Comparison of ENCODE assay signal across 29 mouse cellular contexts in the genomic region with DNA sequence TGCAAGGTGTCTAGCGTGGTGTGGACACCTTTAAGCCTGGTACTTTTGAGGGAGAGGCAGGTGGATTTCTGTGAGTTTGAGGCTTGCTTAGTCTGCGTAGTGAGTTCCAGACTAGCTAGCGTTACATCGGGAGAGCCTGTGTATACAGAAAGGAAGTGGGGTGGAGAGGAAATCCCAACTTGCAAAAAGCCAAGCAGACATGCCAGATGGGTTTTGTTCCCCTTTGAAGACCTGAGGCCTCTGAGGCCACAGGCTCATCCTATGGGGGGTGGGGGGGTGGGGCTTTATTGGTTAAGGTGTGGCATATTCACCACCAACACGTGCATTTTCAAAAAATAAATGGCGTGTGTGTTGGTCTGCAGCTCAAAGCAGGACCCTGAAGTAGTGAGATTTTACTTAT. TPM values are rescaled to one million over a fixed set of nuclear protein-coding genes. Genes with fewer than 3 reads are reported as not detected.
A peak's percentile ranks its signal among the peaks of the same experiment; 100 is the strongest.
DNase-seq lines count a peak whose midpoint lies in the region; ATAC-seq and TF ChIP-seq lines count a peak whose summit lies in the region.
"Had no signal": no experiment of that assay in that cellular context is flagged by ENCODE, and none has a peak within 500 bp of the region (broad histone marks: within the 10 kb centered on the region; RNA-seq: fewer than 3 reads in every experiment).

No protein-coding gene starts in this region.

- no peak overlapping the region for H3K27ac ChIP-seq in heart, embryonic 16.5 days (ENCODE audit: low read length)
- no peak overlapping the region for H3K27ac ChIP-seq in heart, embryonic 11.5 days (ENCODE audit: low read depth, low read length)
- no peak overlapping the region; the same call in 1 of the 2 replicates for H3K27ac ChIP-seq in thymus, adult 2 months (ENCODE audit: control insufficient read depth, insufficient read depth, low read length)
- H3K27ac ChIP-seq in forebrain, embryonic 10.5 days, result no peak overlapping the region
- H3K27ac ChIP-seq: embryonic facial prominence, embryonic 10.5 days; embryonic facial prominence, embryonic 13.5 days; forebrain, embryonic 13.5 days; heart, adult 2 months; hindbrain, embryonic 10.5 days; hindbrain, embryonic 13.5 days had no signal

- peaks cover 8% of the 10 kb centered on the region for H3K4me1 ChIP-seq in heart, embryonic 16.5 days (ENCODE audit: control insufficient read depth, insufficient read depth, low read length)
- no peaks in the 10 kb centered on the region for H3K4me1 ChIP-seq in heart, embryonic 11.5 days (ENCODE audit: control insufficient read depth, insufficient read depth, low read length)
- peaks cover 14% of the 10 kb centered on the region for H3K4me1 ChIP-seq in thymus, adult 2 months (replicated peaks; ENCODE audit: control insufficient read depth, insufficient read depth, low read length)
- H3K4me1 ChIP-seq in forebrain, embryonic 10.5 days, result peaks cover 3% of the 10 kb centered on the region; the same call in 1 of the 2 replicates
- H3K4me1 ChIP-seq: hindbrain, embryonic 10.5 days had no signal

- H3K4me2 ChIP-seq in heart, embryonic 16.5 days (ENCODE audit: low read depth, low read length), result no peak overlapping the region
- no peak overlapping the region for H3K4me2 ChIP-seq in heart, embryonic 11.5 days
- H3K4me2 ChIP-seq: embryonic facial prominence, embryonic 13.5 days; forebrain, embryonic 13.5 days; hindbrain, embryonic 13.5 days had no signal

- H3K4me3 ChIP-seq in heart, embryonic 16.5 days (ENCODE audit: low read length), result no peak overlapping the region
- no peak overlapping the region for H3K4me3 ChIP-seq in heart, embryonic 11.5 days (ENCODE audit: low read depth, low read length)
- H3K4me3 ChIP-seq in thymus, adult 2 months (ENCODE audit: control insufficient read depth, insufficient read depth, low read length), result no peak overlapping the region
- no peak overlapping the region for H3K4me3 ChIP-seq in forebrain, embryonic 10.5 days
- H3K4me3 ChIP-seq: embryonic facial prominence, embryonic 10.5 days; embryonic facial prominence, embryonic 13.5 days; erythroblast, embryonic 14.5 days; forebrain, embryonic 13.5 days; heart, adult 2 months; hindbrain, embryonic 10.5 days; hindbrain, embryonic 13.5 days had no signal

- no peaks in the 10 kb centered on the region for H3K27me3 ChIP-seq in heart, embryonic 16.5 days (ENCODE audit: control insufficient read depth, insufficient read depth, low read length)
- H3K27me3 ChIP-seq in heart, embryonic 11.5 days (ENCODE audit: control insufficient read depth, insufficient read depth, low read length), result no peaks in the 10 kb centered on the region
- no peaks in the 10 kb centered on the region for H3K27me3 ChIP-seq in thymus, adult 2 months (ENCODE audit: control insufficient read depth, insufficient read depth, low read length)
- H3K27me3 ChIP-seq in forebrain, embryonic 10.5 days (ENCODE audit: poor library complexity, severe bottlenecking), result no peaks in the 10 kb centered on the region
- H3K27me3 ChIP-seq: forebrain, embryonic 13.5 days; hindbrain, embryonic 13.5 days had no signal

- peaks cover 15% of the 10 kb centered on the region for H3K36me3 ChIP-seq in heart, embryonic 16.5 days (ENCODE audit: control insufficient read depth, insufficient read depth)
- peaks cover 22% of the 10 kb centered on the region for H3K36me3 ChIP-seq in heart, embryonic 11.5 days (ENCODE audit: control insufficient read depth, insufficient read depth, low read length)
- H3K36me3 ChIP-seq in thymus, adult 2 months (ENCODE audit: control insufficient read depth, insufficient read depth, low read length), result no peaks in the 10 kb centered on the region
- peaks cover 88% of the 10 kb centered on the region for H3K36me3 ChIP-seq in forebrain, embryonic 10.5 days (replicated peaks)

- no peak for TF ChIP-seq CTCF in thymus, adult 2 months (IDR thresholded peaks at IDR 0.05; ENCODE audit: borderline replicate concordance, control insufficient read depth, extremely low read depth, insufficient read depth, low read length, poor library complexity)

- peak; percentile 37; the same call in 1 of the 2 replicates for ATAC-seq in heart, embryonic 16.5 days (replicated peaks; ENCODE audit: extremely low read depth, insufficient read depth, low FRiP score)
- no peak for ATAC-seq in heart, embryonic 11.5 days (replicated peaks; ENCODE audit: insufficient number of reproducible peaks, low FRiP score, low TSS enrichment)
- peak; percentile 65 for ATAC-seq in common myeloid progenitor, adult 5-6 weeks (replicated peaks; ENCODE audit: low read depth, poor library complexity, severe bottlenecking)
- ATAC-seq in granulocyte monocyte progenitor cell, adult 5-6 weeks (replicated peaks; ENCODE audit: poor library complexity, severe bottlenecking), result peak; percentile 62
- ATAC-seq: CD4-positive, CD25-positive, alpha-beta regulatory T cell, adult 4 months; forebrain, embryonic 13.5 days; forebrain, embryonic 16.5 days; hindbrain, embryonic 16.5 days; intestine, embryonic 16.5 days had no signal

- no peak overlapping the region for H3K9ac ChIP-seq in heart, embryonic 16.5 days (ENCODE audit: low read length)
- H3K9ac ChIP-seq in heart, embryonic 11.5 days (ENCODE audit: low read depth, low read length), result no peak overlapping the region
- H3K9ac ChIP-seq: embryonic facial prominence, embryonic 13.5 days; forebrain, embryonic 13.5 days; hindbrain, embryonic 13.5 days had no signal

- peak; percentile 20 for DNase-seq in thymus, adult 2 months
- no peak for DNase-seq in thymus, postnatal 25 days
- no peak for DNase-seq in forebrain, embryonic 10.5 days (ENCODE audit: extremely low spot score, low spot score)
- DNase-seq: adrenal gland, adult 2 months; adrenal gland, postnatal 14 days; cerebellum, adult 11 months; cerebellum, adult 2 months; cerebellum, adult 9-11 months; cerebellum, postnatal 25 days; embryo, embryonic 11 days; gastrocnemius, postnatal 10 days; heart, adult 2 months; heart, postnatal 10 days; heart, postnatal 36 days had no signal

- H3K9me3 ChIP-seq in heart, embryonic 16.5 days (replicated peaks; ENCODE audit: control insufficient read depth, low read length), result no peaks in the 10 kb centered on the region
- H3K9me3 ChIP-seq in heart, embryonic 11.5 days (replicated peaks; ENCODE audit: control insufficient read depth, low read length), result no peaks in the 10 kb centered on the region
- no peaks in the 10 kb centered on the region for H3K9me3 ChIP-seq in forebrain, embryonic 10.5 days
- H3K9me3 ChIP-seq: embryonic facial prominence, embryonic 10.5 days; embryonic facial prominence, embryonic 13.5 days; forebrain, embryonic 13.5 days; hindbrain, embryonic 10.5 days; hindbrain, embryonic 13.5 days had no signal

- no peak for TF ChIP-seq POLR2A in thymus, adult 2 months (IDR thresholded peaks at IDR 0.05; ENCODE audit: control insufficient read depth, extremely low read depth, insufficient read depth, low read length, poor library complexity)

- WGBS in heart, embryonic 16.5 days, result 78% methylated on average over 6 of the region's 6 CpGs
- WGBS in heart, embryonic 11.5 days (ENCODE audit: insufficient replicate concordance), result 89% methylated on average over 6 of the region's 6 CpGs
- 7% methylated on average over 6 of the region's 6 CpGs for WGBS in thymus, adult 2 months
- 91% methylated on average over 6 of the region's 6 CpGs for WGBS in forebrain, embryonic 10.5 days

RNA-seq across cellular contexts. Expression of a gene that starts 48.1 kb away (rescaled TPM):
- polyA plus RNA-seq in heart, embryonic 16.5 days (2015; fragmentation: Nextera tagmentation; extraction: Ambion mirVana), result 21.6 and 27.8 TPM in 2 replicates
- polyA plus RNA-seq in heart, embryonic 11.5 days (2014; fragmentation: Nextera tagmentation; extraction: Ambion mirVana), result 19.0 and 19.3 TPM in 2 replicates
- polyA plus RNA-seq in thymus, adult 2 months (2012; rRNA removed), result 0.14 and 0.73 TPM in 2 replicates
- not detected in 2 replicates for total RNA-seq in common myeloid progenitor, adult 5-6 weeks (2017)
- not detected in 2 replicates for total RNA-seq in granulocyte monocyte progenitor cell, adult 5-6 weeks (2014; fragmentation: Nextera tagmentation)
- not detected in 2 replicates for total RNA-seq in granulocyte monocyte progenitor cell, adult 5-6 weeks (2017)
- not detected in 2 replicates for polyA plus RNA-seq in forebrain, embryonic 10.5 days (2016; fragmentation: Nextera tagmentation; extraction: Ambion mirVana)
- total RNA-seq: adrenal gland, adult 2 months; adrenal gland, postnatal 14 days; MEL had no signal
- polyA plus RNA-seq: adrenal gland, adult 2 months; embryonic facial prominence, embryonic 10.5 days; erythroblast, embryonic 14.5 days; forebrain, embryonic 13.5 days; forebrain, embryonic 16.5 days; hindbrain, embryonic 10.5 days; hindbrain, embryonic 16.5 days had no signal

Comparison
In these comparisons a context has a peak if more than half of its experiments do, and no peak if none do; other contexts are left out.
1. RNA of a gene that starts 48.1 kb away (polyA plus RNA-seq): 21.6 to 27.8 TPM in heart, embryonic 16.5 days and 19.0 to 19.3 TPM in heart, embryonic 11.5 days; 0.14 to 0.73 TPM in thymus, adult 2 months and not detected in forebrain, embryonic 10.5 days; every median in the first group is over 10 times any median in the second.